Mouse (Mus musculus): ENCODE data around the gene Ppm1g.

GRCm38 (mm10) chr5:31250716-31251115 is 30.2 kb upstream of the Ppm1g start:
- TF ChIP-seq CTCF (IDR thresholded peaks at IDR 0.05; ENCODE audit: low read depth) (no peak), EP300 (IDR thresholded peaks at IDR 0.05; ENCODE audit: low read depth) (no peak)

All from liver, postnatal 0 days (tissue).